Mouse (Mus musculus) retina, postnatal 7 days (tissue): Measurements from ENCODE around the gene Cbx7.
A peak's percentile ranks its signal among the peaks of the same experiment; 100 is the strongest.

ENCODE experiments used
- DNase-seq: peaks from one replicate; pipeline ENCODE4 v3.0.0-alpha.2; 2012; ENCODE audit warnings: low read depth, low spot score

Cbx7 gene

DNA sequence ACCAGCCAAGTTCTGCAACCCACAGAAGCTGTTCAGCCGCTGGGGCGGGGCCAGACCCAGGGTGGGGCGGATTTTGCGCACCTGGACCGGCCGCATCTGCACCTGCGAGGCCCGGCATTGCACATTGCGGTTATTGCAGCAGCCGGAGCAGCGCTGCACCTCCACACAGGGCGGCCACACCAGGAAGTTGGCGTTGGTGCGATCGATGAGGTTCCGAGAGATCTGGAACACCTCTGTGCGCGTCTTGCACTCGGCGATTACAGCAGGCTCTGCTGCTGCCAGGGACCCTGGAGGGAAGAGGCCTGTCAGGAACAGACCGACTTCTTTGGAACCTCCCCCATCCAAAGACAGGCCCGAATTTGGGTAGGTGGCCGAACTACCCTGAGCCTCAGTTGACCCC, 30.7 kb upstream of the Cbx7 start:
- no peak for DNase-seq

DNA sequence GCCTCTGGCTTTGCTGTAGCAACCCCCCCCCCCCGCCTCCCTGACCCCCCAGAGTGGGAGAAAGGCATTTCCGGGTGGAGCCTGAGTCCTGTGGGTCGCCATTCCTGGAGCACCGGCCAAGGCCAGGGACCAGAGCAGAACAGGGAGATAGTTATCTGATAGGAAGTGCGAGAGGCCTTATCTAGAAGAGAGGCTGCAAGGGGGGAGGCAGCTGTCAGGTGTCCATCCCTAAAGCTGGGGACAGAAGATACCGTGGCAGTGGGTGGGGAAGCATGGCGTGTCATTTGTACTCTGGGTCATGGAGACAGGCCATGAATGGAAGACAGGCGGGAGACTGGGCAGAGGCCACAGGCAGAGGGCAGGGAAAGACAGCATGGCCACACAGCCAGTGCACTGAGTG, 29.8 kb upstream of the Cbx7 start:
- DNase-seq: no peak

DNA sequence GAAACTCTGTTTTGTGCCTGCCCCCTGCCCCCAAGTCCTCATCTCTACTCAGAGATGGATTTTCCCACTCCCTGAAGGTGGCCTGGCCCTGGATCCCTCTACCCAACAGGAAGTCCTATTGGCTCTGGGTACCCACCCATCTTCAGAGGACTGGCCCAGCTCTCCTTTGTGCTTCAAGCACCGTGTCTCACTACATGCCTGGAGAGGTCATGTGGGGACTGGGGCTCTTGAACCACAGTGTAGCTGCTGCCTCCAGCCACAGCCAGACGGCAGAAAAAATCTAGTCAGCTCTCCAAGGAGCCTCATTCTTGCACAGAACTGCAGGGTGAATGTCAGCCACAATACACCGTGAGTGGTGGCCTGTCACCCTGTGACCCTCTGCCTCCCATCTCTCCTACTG, 27.1 kb upstream of the Cbx7 start:
- no peak for DNase-seq

DNA sequence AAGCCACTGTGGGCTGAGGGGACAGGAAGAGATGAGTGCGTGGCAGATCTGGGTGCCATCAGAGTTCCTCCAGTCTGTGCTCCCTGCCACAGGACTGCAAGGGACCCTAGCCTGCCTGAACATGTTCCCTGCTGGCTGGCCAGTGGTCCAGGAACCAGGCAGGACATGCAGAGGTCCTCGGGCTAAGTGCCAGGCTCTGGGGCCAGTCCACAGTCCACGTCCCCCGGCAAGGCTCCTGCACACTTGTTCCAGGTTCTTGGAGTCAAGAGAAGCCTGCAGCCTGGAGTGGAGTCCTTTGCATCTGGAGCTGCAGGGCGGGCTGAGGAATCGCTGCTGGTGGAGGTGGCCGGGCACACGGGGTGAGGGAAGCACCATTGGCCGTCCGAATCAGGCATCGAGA, 25.9 kb upstream of the Cbx7 start:
- DNase-seq: no peak

DNA sequence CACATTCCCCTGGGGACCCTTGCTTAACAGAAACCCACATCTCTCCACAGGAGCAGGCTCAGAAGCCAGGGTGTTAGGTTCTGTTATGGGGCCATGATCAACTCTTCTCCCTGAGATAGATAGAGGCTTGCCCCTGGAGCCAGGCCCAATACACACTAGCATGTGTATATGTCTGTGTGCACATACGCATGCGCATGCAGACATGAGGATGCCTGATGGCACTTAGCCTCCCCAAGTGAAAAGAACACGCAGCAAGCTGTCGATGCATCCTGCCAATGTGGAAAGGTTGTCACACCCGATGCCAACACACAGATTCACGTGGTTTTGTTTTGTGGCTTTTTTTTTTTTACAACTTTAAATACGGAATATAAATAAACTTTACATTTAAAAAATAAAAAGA, 24.6 kb upstream of the Cbx7 start:
- DNase-seq: no peak

DNA sequence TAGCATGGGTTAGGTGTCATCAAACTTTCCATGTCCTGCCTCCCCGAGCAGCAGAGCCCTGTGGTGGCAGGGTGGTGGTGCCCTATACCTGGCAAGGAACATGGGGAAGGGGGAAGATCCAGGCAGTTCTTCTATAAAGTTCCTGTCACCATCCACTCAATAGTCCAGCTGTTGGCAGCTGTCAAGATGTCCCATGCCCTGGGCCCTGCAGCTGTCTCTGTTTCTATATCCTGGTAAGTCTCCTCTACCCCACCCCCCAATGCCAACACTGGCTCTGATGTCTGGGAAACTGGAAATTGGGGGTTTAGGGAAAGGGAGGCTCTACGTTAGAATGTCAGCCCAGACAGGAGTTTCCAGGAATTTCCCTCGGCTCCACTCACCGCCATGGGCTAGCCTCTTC, 23.6 kb upstream of the Cbx7 start:
- DNase-seq: no peak

DNA sequence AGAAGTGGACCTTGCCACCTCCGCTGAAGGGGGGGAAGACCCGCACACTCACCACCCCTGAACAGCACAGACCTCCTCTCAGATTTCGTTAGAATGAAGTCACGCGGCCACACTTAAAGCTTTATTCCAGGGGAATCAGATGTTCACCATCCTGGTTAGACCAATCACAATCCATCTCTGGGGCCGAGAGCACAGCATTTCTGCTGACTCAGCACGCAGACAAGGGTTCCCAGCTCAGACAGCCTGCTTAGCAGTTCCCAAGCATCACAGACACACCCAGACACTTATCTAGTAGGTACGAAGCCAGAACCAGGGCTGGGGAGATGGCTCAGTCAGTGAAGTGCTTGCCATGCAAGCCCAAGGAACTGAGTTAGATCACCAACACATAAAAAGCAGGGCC, 15.3 kb upstream of the Cbx7 start:
- DNase-seq: no peak

DNA sequence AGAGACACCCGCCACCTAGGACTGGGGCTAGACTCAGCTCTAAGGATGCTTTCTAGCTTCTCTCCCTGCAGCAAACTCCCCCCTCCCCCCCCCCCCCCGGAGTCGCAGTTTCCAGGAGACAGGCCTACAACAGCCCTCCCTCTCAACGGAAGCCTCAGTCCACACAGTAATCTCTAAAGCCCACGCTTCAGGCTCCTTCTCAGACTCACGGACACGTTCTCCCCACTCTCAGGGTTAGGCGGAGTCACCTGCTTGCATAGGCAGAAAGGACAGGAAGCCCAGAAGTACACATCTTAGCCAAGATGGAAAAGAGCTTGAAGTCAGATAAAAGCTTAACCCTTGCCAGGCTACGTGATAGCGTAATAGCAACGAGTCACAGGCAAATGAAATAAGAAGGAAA, 14.6 kb upstream of the Cbx7 start:
- no peak for DNase-seq

DNA sequence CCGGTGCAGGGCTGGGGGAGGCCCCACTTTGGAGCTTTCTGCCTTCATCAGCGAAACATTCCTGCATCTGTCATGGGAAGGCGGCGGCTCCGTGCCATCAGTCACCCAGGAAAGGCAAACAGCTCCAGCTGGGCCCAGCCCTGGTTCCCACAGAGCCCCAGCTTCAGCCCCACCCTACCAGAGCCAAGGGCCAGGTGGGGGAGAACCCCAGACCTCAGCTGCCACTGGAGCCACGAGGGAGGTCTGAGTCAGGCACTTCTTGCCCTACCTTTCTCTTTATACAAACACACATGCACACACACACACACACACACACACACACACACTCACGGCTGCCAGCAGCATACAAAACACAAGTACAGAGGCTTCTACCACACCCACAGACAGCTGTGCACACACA, 13.2 kb upstream of the Cbx7 start:
- no peak for DNase-seq

DNA sequence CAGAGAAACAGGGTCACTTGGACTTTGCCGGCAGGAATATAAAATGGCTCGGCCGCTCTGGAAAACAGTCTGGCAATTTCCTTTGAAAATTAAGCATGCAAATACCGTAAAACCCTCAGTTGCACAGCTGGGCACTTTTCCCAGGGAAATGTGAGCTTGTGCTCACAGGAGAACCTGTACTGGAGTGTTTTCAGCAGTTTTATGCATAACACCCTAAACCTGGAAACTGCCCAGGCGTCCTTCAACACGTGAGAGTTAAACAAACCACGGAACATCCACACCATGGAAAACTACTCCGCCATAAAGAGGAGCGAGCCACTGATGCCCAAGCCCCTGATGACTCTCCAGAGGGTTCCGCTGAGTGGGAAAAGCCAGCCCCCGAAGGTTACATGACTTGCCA, 9.8 kb upstream of the Cbx7 start:
- DNase-seq: no peak

DNA sequence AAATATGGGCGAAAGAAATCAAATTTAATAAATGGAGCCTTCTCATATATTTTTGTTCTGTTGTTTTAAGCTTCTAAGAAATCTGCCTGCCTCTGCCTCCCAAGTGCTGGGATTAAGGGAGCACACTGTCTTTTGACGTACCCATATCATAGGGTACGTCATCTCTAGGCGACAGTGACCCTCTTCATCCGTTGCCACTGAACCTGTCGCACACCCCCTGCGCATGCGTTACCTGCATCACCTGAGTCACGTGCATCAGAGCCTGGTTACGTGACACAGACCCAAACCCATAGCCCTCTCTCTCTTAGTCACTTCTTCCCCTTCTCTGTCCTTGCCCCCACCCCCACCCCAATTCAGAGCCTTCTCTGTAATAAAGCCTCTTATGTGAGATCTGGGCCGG, 1.3 kb upstream of the Cbx7 start:
- no peak for DNase-seq

DNA sequence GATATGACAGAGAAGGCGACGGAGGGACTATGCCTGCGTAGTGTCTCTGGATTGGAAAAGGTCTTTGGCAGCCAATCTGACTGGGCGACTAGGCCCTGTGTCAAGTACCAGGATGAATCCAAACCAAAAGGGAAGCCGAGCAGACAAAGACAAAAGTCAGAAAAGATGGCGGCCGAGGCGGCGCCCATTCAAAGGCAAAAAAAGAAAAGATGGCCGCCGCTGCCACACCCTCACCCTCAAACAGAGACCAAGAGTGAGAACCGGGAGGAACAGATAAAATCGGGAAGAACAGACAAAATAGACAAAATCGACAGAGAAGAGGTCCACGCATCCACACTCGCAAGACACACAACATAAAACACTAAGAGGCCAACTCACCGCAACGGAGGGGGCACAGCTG, 428 bp downstream of the Cbx7 start:
- DNase-seq: no peak

DNA sequence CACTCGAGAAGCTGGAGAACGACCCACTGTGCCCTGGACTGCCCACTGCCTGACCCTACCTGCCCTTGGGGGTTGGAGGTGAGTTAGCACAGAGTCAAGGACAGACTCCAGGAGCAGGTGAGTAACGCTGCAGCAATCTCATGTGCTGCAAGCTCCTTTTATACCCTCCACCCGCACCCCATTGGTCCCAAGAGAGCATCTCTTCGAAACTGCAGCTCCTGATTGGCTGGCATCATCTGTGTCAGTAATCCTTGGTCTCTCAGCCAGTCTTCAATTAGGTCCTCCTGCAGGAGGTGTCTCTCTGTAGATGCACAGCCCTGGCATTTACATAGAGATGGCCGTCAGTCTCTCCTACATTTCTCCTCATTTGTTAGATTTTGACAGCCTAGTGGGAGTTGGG, 3.6 kb downstream of the Cbx7 start:
- no peak for DNase-seq

DNA sequence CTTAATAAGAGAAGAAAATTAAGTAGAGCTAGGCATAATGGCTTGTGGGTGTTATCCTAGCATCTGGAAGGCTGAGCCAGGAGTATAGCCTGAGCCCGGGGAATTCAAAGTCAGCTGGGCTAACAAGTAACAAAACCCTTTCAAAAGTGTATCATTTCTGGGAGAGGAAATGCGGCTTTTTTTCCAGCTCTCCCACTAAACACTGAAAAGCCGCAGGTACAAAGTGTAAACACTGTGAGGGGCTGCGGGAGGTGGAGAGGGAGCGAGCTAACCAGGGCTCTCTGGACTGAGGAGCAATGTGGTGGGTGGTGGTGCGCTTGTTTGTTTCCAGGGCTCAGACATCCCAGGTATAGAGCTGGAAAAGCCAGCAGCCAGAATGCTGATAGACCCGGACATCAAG, 6.5 kb downstream of the Cbx7 start:
- DNase-seq: no peak

DNA sequence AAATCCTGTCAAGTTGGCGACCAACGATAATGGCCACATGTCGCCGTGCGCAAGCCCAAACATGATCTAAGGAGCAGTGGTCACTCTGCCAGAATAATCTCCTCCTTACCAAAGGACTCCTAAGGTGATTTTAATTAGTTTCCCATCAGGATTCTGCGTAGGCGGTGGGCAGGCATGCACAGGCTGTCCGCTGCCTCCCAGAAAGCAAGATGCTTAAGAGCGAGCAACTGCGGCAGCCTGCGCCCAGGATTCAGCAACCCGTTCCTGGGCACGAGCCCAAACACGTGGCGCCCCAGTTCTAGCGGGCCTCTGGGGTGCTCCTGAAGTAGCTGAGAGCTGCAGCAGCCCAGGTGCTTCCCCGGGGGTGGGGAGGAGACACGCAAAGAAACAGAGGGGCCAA, 8.3 kb downstream of the Cbx7 start:
- no peak for DNase-seq

DNA sequence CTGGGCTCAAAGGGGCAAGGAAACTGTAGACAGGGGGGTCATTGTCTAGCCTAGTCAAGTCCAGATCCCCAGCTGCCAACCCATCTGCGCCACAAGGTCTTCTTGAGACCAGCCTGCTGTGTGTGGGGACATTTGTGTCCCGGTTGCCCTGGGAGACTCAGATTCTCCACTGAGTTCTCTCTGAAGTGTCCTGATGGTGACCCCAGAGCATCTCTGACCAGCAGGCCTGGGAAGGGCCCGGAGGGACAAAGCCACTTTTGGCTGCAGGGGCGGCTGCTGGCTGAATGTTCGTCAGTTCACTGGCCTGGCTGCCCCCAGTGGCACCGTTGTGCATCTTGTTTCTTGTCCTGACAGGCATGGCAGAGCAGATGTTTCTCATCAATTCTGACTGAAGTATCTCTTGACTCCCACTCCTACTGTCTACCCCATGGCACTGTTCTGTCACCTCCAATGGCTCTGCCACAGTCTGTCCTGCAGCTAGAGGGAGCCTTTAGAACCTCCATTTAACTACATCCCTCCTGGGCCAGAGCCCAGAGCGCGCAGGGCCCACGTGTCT, 9.5 kb downstream of the Cbx7 start:
- DNase-seq: no peak

DNA sequence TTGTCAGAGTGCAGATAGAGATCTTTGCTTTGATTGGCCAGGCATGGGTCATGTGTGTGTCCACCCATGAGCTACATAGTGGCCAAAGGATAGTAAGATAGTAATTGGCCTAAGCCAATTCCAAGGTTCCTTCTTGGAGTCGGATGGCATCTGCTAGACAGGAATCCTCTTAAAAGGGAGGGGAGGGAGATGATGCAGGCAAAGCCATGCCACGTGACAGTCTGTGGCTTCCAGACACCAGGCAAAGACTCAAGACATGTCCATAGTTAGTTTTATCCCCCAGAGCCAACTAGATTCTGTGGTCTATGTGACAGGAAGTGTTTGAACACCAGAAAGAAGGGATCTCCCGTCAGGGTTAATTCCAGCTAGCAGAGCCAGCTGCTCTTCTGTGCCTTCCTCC, 12.5 kb downstream of the Cbx7 start:
- DNase-seq: peak; percentile 66

DNA sequence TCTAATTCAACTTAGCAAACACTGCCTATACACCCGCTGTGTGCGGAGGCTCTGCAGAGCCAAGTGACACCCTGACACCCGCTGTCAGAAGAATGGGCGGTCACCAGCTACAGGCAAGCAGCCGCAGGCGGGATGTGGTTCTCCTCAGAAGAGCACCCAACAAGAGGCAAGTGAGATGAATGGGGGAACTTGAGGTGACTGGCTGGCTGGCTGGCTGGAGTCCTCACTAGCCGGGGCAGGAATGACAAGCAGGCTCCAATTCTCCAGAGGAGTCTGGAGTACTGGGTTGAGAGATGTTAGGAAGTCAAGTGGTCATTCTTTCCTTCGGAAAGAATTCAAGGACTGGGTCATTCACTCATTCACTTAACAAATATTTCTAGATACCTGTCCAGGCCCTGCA, 14.4 kb downstream of the Cbx7 start:
- no peak for DNase-seq

DNA sequence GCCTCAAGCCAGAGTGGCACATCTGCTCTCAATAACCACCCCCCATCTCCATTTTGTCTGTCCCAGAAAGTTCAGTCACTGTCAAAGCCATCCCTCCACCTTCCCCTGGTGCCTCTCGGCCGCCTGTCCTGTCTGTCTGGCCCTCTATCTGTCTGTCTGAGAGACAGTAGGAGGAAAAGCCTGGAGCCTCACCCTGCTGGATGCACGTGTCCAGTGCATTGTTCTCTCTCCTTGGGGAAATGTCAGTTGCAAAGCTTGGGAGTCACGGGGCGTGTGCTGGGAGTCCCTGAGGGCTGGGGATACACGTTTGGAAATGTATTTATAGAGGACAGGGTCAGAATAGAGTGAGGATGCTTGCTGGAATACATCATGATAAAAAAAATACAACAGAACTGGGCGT, 17.4 kb downstream of the Cbx7 start:
- DNase-seq: no peak

DNA sequence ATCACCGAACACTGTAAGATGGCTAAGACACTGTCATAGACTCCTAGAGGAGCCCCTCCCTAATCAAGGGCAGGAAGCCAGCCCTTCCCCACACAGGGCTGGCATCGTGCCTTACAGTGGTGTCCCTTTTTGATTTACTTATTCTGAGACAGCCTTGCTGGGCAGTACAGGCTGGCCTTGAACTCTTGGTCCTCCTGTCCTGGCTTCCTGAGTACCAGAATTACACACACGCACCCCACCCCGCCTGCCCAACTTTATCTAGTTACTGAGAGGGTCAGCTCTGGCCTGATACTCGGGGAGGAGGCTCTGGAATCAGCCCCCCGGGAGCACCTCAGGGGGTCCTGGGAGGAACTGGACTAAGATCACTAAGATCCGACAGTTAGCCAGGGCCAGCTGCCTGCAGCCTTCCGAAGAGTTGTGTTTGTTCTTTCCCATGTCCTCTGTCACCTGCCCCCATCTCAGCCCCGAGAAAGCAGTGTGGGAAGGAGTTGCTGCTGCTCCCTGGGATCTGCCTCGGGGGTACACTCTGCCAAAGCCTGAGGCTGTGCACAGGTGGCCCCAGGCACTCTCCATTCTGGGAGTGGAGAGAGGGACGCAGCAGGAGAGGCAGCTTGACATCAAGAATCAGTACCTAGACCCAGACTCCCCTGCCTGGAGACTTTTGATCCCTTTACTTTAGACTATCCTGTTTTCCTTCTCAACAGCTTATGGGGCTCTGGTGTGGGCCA, 18.3 kb downstream of the Cbx7 start:
- DNase-seq: no peak

DNA sequence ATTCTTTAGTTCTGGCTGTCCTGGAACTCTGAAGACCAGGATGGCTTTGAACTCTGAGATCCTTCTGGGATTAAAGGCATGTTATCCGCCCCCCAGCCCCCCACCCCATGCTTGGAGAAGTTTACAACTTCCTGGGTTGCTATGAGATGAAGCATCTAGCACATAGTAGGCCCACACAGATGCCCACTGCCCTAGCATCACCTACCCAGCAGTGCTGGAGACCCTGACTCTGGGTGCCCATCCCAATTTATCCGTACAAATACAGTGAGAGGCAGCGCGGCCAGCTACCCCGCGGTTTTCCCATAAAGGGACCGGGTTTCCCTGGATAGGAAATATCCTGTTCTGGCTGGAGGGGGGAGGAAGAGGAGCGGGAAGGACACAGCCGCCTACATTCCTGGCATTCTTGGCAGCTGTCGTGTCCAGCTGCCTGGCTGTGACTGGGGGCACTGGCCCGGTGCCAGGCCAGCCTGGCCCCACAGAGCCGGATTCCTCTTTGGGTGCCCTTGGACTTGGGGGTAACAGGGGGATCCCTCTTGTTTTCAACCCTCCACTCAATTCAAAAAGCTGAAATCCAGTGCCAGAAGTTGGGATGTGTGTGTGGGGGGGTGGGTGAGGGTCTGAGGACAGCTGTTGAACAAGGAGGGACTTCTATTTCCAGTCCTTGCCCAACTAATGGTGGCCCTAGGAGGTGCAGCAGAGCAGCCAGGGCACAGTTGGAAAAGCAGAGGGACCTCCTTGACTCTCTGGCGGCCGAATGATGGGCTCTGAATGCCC, 19.0 kb downstream of the Cbx7 start:
- no peak for DNase-seq

DNA sequence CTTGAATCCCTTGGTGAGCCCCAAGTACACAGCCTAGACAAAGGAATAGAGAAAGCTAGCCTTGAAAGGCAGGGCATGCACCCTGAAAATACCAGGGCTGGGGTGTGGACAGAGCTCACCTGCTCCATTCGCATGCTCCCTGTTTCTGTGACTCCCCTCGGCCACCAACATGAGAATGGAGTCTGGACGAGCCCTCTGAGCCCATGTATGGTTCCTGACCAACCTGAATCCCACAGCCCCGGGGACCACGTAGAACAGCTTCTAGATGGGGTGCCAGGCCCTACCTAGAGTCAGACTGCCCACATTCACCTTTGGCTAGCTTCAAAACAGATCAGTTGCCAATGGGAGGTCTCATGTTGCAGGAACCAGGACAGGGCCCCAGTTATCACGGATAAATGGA, 19.7 kb downstream of the Cbx7 start:
- no peak for DNase-seq
